Mouse (Mus musculus) T-helper 17 cell (primary cell): ENCODE results near the gene Mapkapk5.
"Not testable (repeated sequence)": the region's sequence is repeated elsewhere in the genome, so short reads cannot be mapped to it uniquely, and the experiment has no call there.

ENCODE experiments used
- in situ Hi-C, 2 experiments: fragments of 300-600 bp; cut with MboI, MseI; formaldehyde crosslinking; loops; 1 replicate in 1 of 2; 2 replicates in 1 of 2; pipeline ENCODE4 v1.15.1; 2025; ENCODE audit warnings: high pct_unique_total_duplicates in 2 of 2

Mapkapk5 gene

DNA sequence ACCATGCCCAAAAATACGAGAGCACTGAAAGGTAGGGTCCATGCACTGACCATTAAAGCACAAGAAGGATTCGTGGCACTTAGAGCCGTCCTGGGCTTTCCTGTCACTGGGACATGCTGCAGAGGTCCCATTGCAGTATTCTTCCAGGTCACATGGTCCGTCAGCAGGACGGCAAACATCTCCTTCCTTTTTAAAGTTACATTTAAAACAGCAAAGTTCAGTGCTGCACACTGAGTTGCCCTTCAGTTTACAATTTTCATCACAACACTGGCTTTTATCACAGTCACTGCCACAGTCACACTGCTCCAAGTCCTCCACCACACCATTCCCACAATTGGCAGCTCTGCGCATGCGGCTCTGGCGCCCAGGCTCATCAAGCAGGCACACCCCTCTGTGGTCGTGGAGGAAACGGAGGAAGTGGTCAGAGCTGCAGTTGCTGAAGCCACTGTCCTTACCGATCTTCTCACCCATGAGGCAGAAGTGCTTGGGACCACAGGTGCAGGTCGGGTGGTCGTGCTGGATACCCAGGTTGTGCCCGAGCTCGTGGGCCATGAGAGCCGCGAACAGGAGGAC lies 44.2 kb downstream of the Mapkapk5 start:
- in situ Hi-C loops = not testable (repeated sequence)

DNA sequence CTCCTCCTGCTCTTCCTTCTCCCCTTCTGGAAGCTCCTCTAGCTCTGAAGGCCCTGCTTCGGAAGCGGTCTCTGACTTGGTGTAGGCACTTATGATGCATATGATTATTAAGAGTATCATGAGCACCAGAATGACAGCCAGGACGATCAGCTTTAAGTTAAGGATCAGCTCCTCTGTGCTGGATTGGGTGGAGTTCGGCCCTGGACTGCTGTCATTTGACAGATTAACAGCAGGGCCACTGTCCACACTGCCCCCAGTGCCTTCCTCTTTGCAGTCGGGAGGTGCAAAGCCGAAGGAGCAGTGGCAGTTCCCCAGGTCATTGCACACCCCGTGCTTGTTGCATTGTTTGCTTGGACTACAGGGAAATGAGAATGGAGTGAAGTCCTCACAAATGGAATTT lies 45.0 kb downstream of the Mapkapk5 start:
- in situ Hi-C loops = no loop called here

DNA sequence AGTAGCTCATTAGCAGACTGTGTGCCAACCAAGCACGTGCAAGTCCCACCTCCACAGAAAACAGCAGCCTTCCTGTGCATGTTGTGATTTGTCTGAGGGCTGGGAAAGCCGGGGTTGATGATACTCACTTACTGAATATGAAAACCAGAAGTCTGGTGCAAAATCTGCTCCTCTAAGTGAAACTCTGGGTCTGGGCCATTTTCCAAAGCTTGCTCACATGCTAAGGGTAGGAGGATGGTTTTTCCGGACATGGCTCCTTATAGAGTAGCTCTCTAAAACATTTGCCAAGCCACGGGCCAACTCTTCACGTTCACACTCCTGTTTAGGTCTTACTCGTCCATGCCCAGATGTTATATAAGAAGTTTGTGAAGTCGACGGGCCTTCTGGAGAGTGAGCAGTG lies 52.4 kb downstream of the Mapkapk5 start:
- in situ Hi-C loops = no loop called here

DNA sequence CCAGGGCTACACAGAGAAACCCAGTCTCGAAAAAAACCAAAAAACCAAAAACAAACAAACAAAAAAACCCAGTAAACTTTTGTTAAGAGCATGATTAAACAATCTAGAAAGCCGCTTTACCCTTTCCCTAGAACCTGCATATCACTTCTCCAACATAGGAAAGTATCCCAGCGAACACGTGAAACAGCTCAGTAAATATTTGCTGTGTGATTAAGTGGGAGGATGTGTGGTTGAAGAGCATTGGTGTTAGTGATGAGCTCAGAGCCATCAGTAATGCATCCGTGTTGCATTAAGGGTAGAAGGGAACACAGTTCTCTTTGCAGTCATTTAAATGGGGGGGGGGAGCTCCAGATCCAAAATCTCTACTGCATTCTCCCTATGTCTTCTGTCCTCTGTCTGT lies 60.9 kb downstream of the Mapkapk5 start:
- in situ Hi-C loops = no loop called here

DNA sequence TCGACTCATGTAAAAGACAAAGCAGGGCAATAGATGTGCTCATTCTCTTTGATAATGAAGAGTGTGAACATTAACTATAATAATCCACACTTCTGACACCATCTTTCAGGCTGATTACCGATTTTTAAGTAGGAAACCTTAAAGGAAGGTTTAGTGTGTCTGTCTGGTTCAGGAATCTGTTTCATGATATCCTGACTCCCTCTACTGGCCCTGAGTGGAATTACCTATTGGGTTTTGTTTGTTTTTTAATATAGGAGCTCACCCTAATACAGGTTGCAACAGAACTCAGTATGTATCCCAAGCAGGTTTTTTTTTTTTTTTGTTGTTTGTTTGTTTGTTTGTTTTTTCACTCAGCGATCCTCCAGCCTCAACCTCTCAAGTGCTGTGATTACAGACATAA lies 68.0 kb downstream of the Mapkapk5 start:
- in situ Hi-C loops = loop anchor here (5.0 kb wide), 1 partner anchor 35 kb away; no protein-coding TSS in a partner anchor

DNA sequence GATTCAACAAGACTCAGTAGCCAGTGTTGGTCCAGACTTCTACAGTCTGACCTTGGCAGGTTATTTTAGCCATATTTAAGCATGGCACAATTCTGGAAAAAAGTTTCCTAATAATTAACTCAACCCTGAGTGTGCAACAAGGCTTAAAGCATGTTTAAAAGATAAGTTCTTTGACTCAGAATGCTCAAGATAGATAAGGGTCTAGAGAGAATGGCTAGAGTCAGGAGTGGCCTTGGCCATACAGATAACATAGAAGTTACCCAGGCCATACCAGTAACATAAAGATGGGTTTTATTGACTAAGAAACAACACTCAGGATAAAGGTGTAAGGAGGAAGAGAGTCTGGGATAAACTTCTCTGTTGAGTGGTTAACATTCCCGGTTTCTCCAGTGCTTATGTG lies 69.7 kb downstream of the Mapkapk5 start:
- in situ Hi-C loops = loop anchor here (5.0 kb wide), 1 partner anchor 34 kb away; no protein-coding TSS in a partner anchor
